Mouse (Mus musculus) T-helper 17 cell (primary cell): ENCODE measurements at regions not wholly inside any gene's neighbourhood (a gene's known extent, or its start where the extent isn't known, plus 50 kb on each side); places are given as distances from the start of the nearest gene placed in this dataset.

Experiments used
- in situ Hi-C, 2 experiments: fragments of 300-600 bp; cut with MboI, MseI; formaldehyde crosslinking; loops; 1 replicate in 1 of 2; 2 replicates in 1 of 2; pipeline ENCODE4 v1.15.1; 2025; ENCODE audit warnings: high pct_unique_total_duplicates in 2 of 2

DNA sequence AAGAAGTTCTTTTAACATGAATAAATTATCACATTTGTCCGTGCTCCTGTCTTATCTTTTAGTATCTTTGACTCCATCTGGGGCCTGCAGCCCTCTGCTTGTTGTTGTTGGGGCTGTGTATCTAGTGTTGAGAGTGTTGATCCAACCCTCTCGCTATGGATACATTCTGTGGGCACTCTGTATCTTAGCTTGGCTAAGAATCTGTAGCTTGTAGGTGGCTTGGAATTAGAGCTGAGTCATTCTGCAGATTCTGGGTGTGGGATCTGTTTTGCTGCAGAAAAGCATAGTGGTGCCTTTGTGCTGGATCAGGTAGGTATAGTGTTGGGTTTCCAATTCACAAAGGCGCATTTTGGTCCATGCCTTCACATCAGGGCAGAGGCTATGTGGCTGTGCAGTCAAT is 365.6 kb downstream of the Fam198b start:
- in situ Hi-C loops, result loop anchor here in 1 of 2 experiments (10.0 kb wide), 1 partner anchor 1245 kb away; no protein-coding TSS in a partner anchor

GRCm38 (mm10) chr3:80255304-80255703 is 371.0 kb downstream of the Fam198b start:
- in situ Hi-C loops, result loop anchor here in 1 of 2 experiments (10.0 kb wide), 1 partner anchor 1251 kb away; no protein-coding TSS in a partner anchor

GRCm38 (mm10) chr3:80256383-80256782 is 372.1 kb downstream of the Fam198b start:
- in situ Hi-C loops, result loop anchor here in 1 of 2 experiments (10.0 kb wide), 1 partner anchor 1252 kb away; no protein-coding TSS in a partner anchor

DNA sequence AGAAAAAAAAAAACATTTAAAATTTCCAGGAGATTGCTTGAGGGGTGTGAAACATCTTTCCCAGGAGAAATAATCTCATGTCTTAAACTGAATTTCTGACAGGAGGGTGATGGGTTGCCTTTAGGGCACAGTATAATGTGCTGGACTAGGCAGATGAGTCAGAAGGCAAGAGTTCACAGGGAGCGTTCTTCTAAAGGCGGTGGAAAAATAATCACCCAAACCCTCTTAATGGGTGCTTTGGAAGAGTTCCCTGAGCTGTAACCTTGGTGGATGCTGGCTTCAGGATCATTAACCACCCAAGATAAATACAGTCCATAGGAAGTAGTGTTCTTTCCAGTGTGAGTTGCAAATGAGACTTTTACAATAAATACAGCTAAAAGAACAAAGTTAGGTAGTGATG is 378.8 kb downstream of the Fam198b start:
- in situ Hi-C loops, result no loop called here

DNA sequence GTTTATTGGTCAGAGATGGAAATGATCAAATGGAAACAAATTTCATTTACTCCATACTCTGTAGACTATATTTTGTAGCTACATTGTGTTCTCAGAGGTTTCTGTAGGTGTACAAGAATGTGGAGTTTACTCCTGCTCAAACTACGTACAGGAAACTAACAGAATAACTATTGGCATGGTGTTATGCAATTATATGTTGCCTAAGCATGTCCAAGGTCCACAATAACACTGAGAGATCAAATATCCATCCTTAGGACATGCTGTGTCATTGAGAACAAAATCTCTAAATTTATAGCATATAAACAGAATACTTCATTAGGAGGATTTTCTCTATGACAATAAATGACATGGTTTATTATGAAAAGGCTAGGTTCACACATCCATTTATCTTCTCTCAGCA is 400.3 kb downstream of the Fam198b start:
- in situ Hi-C loops, result no loop called here

GRCm38 (mm10) chr3:80285246-80285645 is 400.9 kb downstream of the Fam198b start:
- in situ Hi-C loops, result no loop called here

DNA sequence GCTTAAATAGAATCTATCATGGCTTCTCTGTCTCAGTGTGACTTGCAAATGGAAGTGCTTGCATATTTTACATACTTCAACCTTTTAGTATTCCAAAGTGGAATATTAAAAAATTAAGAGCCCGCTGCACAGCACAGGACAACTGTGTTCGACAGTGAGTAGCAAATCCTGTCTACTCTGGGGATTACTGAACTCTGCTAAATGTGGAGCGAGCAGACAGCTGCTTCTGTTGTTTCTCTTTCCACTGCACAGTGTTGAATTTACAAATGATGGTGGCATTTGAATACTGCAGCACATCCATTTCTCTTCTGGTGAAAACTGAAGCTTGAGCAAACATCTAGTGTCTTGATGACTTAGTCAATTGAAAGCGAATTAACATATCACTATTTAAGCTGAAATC is 409.2 kb downstream of the Fam198b start:
- in situ Hi-C loops, result no loop called here

DNA sequence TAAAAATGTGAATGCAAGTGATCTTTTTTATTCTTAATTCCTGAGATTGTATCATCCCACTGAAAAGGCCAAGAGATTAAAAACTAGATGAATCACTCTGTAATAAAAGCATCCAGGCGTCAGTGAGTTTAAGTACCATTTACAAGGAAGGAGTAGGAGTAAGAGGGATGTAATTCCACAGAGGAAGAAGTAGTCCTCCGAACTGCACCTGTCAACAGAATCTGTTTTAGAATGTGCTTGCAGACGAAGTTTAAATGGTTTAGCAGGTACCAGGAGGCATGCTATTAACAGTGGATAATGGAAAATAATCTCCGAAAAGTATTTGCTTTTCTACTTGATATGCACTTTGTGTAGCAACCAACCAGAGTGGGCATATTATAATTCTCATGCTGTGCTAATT is 423.3 kb downstream of the Fam198b start:
- in situ Hi-C loops, result no loop called here

GRCm38 (mm10) chr3:80309931-80310330 is 425.6 kb downstream of the Fam198b start:
- in situ Hi-C loops, result no loop called here

- in situ Hi-C loops, result no loop called here
Observed at GRCm38 (mm10) chr3:80311689-80312088, 427.4 kb downstream of the Fam198b start.

- in situ Hi-C loops, result loop anchor here in 1 of 2 experiments (5.0 kb wide), 1 partner anchor 515 kb away; no protein-coding TSS in a partner anchor
Observed at GRCm38 (mm10) chr3:80322291-80322690, 438.0 kb downstream of the Fam198b start.

DNA sequence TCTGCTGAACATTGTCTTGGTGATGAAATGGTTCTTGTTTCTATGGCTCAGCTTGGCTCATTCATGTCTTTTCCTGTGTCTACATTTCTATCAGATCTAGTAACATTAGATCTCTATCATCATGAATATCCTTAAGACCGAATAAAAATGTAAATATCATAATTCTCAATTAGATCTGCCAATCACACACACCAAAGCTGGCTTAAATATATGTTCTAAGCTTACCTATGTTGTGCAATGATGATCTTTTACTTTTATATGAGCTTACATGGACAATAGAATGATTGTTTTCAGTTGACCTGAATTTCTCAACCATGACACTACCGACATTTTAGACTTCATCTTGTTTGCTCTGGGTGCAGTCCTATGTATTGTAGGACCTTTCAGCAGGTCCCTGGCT is 440.4 kb downstream of the Fam198b start:
- in situ Hi-C loops, result loop anchor here in 1 of 2 experiments (5.0 kb wide), 1 partner anchor 513 kb away; no protein-coding TSS in a partner anchor

DNA sequence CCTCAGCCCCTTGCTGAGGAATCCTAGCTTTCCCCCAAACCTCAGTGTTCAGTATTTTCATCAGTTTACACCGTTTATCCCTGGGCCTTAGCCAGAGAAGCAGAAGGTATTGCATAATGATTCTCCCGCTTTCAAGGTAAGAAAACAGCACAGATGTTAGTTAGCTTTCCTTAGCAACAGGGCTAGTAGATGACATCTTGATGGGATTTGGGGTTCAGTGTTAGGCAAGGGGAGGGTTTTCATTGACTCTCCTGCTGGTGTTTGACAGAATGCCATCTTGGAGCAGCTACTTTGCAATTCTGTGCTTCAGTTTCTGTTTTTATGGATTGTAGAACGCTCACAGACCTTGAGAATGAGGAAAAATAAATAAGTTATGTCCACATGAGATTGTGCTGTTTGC is 447.4 kb downstream of the Fam198b start:
- in situ Hi-C loops, result no loop called here

DNA sequence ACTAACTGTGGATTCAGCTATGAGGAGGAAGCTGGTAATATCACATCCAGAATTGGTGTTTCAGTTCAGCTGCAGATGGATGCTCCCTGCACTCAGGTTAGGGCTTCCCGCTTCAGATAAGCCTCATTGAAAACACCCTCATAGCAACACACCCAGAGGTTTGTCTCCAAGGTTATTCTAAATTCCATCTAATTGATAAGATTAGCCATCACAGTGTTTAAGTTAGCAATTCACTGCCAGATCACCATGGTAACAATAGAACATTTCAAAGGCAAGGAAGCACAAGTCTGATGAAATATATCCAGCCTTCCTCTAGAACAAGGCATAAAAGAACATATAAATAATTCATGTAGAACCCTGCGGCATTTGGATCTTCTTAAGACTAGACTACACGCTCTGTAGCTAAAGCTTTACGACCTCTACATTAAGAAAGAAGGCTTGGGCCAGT is 450.1 kb downstream of the Fam198b start:
- in situ Hi-C loops, result no loop called here

GRCm38 (mm10) chr3:80336123-80336674 is 451.9 kb downstream of the Fam198b start:
- in situ Hi-C loops, result no loop called here

DNA sequence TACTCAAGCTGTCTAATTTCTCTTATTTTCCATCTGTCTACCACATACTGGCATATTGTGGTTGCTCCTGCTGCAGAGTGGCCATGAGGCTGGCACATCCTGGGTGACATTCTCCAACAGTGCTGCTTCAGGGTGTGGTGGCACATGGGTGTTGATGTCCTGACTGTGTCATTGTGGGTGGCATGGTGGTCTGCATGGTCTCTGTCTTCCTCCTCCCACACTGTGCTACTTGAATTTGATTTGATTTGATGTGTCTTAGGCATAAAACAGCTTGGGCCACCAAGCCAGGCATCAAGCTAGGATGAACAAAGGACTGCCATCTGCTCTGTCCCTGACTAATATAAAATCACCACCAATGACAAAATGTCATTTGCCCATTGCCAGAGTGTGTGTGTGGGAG is 434.7 kb downstream of the Gria2 start:
- in situ Hi-C loops, result no loop called here

DNA sequence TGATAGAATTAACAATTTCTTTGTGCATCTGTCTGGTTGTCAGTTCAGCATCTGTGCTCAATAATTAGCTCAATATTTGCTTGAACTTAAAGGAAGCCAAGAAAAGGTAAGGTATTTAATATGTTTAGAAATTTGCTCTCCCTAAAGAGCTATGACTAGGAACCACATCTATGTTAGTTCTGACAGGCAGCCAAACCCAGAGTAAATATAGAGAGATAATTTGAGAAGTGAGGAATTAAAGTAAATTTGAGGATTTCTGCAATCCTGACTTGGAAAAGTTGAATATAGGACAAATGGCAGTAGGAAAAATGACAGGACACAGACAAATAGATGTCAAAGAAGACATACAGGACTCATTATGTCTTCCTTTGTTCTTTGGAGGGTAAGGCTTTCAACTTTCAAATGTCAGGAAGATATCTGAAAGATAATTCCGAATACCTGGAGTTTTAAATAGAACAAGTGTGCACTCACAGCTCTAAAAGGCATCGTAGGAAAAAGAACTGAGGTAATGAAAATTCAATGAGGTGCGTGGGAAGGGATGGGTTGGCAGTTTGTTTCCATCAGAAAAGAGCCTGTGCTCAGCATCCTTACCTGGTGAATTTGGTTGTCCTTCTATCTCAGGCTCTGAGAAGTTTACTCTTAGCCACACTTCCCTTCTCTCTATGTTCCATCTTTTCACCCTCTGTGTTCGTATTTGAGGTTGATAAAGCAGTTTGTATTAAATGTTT is 433.3 kb downstream of the Gria2 start:
- in situ Hi-C loops, result no loop called here

DNA sequence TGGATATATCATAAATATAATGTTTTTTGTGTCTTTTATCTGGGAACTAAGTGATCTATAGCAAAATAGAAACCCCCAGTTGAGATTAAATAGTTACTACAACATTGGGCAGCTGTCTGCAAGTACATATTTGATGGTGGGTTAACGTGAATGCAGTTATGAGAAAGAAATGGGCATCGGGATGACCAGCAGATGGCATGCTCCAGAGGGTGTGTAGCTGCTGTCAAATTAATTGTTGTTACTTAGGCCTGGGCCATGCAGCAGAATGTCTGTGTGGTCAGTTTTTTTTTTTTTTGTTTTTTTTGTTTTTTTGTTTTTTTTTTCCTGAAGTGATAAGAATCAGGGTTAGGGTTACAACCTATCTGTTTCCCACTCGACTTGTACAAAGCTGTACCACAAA is 430.2 kb downstream of the Gria2 start:
- in situ Hi-C loops, result no loop called here

- in situ Hi-C loops, result no loop called here
Observed at GRCm38 (mm10) chr3:80385986-80386385, 416.6 kb downstream of the Gria2 start.

DNA sequence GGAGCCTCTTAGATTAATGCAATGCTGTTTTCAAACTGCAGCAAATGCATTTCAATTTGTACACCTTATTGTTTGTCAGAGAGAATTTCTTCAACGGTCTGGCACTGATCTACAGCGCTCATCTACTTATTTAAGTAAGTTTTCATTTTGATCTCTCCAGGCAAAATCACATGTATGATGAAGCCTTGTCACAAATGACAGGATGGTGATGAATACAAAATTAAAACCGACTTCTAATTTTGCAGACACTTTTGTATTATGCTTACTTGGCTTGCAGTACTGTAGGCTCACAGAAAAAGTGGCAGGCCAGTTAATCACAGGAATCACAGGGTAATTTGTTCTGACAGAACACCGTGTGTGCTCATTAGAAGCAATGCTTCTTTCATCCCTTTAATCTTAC is 406.4 kb downstream of the Gria2 start:
- in situ Hi-C loops, result no loop called here

DNA sequence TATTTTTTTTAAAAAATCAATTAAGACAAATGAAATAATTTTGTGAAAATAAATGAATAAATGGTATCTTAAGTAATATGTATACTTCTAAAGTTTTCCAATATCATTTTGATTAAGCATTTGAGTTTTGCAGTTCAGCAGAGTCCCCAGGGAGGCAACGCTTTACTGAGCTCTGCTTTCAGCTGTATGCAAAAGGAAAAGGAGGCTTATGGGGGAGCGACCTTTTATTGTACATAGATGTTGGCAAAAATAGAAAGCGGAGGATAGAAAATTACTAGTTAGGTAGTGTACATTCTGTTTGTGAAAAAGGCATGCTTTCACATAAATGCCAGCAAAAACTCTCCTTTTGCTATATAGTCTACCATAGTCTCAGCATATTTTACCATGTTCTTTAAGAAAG is 382.2 kb downstream of the Gria2 start:
- in situ Hi-C loops, result loop anchor here in 1 of 2 experiments (25.0 kb wide), 1 partner anchor 1283 kb away; no protein-coding TSS in a partner anchor

DNA sequence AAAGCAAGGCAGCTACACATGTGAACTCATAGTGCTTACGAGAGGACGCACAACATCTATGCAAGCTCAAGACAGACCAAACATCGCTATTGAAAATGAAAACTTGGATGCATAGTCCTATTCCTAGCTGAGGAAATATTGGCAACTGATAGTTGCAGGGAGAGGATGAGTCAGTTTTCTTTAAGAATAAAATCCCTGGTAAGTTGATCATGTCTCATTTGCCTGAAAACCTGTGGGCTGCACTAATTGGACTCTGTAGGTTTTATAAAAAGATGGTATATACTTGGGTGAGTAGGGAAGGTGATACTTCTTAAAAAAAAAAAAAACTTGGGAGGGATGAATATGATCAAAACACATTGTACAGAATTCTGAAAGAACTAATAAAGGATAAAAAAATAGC is 381.2 kb downstream of the Gria2 start:
- in situ Hi-C loops, result loop anchor here in 1 of 2 experiments (25.0 kb wide), 1 partner anchor 1284 kb away; no protein-coding TSS in a partner anchor

DNA sequence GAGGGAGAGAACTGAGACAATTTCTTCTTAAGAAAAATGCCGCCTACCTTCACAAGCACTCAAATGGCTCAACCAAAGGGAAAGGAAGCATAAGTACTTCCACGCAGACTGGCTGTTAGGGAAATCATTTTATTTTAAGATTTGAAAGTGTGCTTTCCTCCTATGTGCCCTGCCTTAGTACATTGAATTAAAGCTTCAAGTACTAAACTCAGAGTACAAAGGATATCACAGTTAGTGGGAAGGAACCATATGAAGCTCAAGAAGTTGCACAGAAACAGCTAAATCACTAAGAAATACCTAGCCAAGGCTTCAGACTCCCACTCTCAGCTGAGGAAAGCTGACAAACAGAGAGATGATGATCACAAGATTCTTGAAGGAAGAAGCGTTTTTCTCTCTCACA is 380.5 kb downstream of the Gria2 start:
- in situ Hi-C loops, result loop anchor here in 1 of 2 experiments (25.0 kb wide), 1 partner anchor 1285 kb away; no protein-coding TSS in a partner anchor
